Mouse (Mus musculus) forebrain, embryonic 15.5 days (tissue): ENCODE results near the gene Mtif3. TPM values are rescaled to one million over a fixed set of nuclear protein-coding genes. Genes with fewer than 3 reads are reported as not detected.
"Not testable (repeated sequence)": the region's sequence is repeated elsewhere in the genome, so short reads cannot be mapped to it uniquely, and the experiment has no call there.

Source experiments
- ATAC-seq: fragments of 200-750 bp; cut with Nextera tagmentation; replicated peaks from 2 replicates; pipeline ENCODE4 v1.8.0; 2017; ENCODE audit warnings: mild to moderate bottlenecking, moderate TSS enrichment, moderate library complexity
- H3K27ac ChIP-seq: fragments of 300-500 bp; sonication (generic); replicated peaks from 2 replicates; pipeline ENCODE4 v1.5.1; 2015; ENCODE audit warnings: mild to moderate bottlenecking, inconsistent platforms
- H3K27me3 ChIP-seq: fragments of 300-500 bp; sonication (generic); 2 replicates; pipeline ENCODE4 v1.6.1; 2015; ENCODE audit warnings: inconsistent platforms
- H3K36me3 ChIP-seq: fragments of 300-500 bp; sonication (generic); 2 replicates; pipeline ENCODE4 v1.6.1; 2015; ENCODE audit warnings: mild to moderate bottlenecking, inconsistent platforms
- H3K4me1 ChIP-seq: fragments of 300-500 bp; sonication (generic); 2 replicates; pipeline ENCODE4 v1.6.1; 2015; ENCODE audit warnings: inconsistent platforms
- H3K4me2 ChIP-seq: fragments of 300-500 bp; sonication (generic); replicated peaks from 2 replicates; pipeline ENCODE4 v1.6.1; 2015; ENCODE audit warnings: mild to moderate bottlenecking, inconsistent platforms
- H3K4me3 ChIP-seq: fragments of 300-500 bp; sonication (generic); 2 replicates; pipeline ENCODE4 v1.5.1; 2015; ENCODE audit warnings: mild to moderate bottlenecking, inconsistent platforms
- H3K9ac ChIP-seq: fragments of 300-500 bp; sonication (generic); replicated peaks from 2 replicates; pipeline ENCODE4 v1.6.1; 2015; ENCODE audit warnings: mild to moderate bottlenecking, inconsistent platforms
- H3K9me3 ChIP-seq: fragments of 300-500 bp; sonication (generic); 2 replicates; pipeline ENCODE4 v1.6.1; 2016; ENCODE audit warnings: inconsistent platforms
- WGBS: fragments of 180-500 bp; shearing (Covaris S2); methylation state at CpG from one replicate; pipeline ENCODE4 v1.1.7; 2015; ENCODE audit warnings: mixed read lengths; 5-methylcytosine and 5-hydroxymethylcytosine counted together
- polyA plus RNA-seq: library from polyadenylated mRNA; unstranded; fragments of >200 nt; fragmentation: Nextera tagmentation; extraction: Ambion mirVana; gene quantifications from 2 replicates; pipeline ENCODE4 v1.2.1, GENCODE M21; 2015

The Mtif3 gene
- polyA plus RNA-seq, 1 experiment from 2014 or later = 28.7 TPM

DNA sequence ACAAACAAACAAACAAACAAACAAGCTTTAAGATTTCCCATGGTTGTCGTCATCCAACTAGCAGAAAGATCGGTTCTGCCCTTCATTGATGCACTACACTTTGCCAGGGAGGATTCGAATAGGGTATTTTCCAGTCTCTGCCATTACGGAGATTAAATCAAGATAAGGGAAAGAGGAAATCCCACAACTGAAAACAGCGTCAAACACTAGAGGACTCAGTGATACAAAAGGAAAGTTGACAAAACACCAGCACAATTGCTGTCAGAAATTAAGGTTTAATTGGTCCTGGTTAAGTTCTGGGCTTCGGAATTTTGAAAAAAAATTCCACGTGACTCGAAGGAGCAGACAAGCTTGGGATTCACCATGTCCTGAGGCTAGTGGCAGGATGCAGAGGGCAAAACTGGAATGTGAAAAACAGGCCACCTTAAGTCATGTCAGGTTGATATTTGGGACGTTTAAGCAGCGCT lies 15.5 kb downstream of the Mtif3 start:
- Histone ChIP-seq H3K9me3 (no peaks in the 10 kb centered on the region), H3K4me1 (peaks cover 19% of the 10 kb centered on the region), H3K4me3 (peak overlapping the region; percentile 82), H3K4me2 (peak overlapping the region; percentile 98), H3K36me3 (peaks cover 27% of the 10 kb centered on the region), H3K27me3 (0 out of 2 replicates have a peak, but pooled peaks cover 3% of the 10 kb centered on the region), H3K9ac (peak overlapping the region; percentile 81), H3K27ac (peak overlapping the region; percentile 85)
- ATAC-seq = peak; percentile 12; the same call in 1 of the 2 replicates
- WGBS = 22% methylated on average over 10 of the region's 10 CpGs

DNA sequence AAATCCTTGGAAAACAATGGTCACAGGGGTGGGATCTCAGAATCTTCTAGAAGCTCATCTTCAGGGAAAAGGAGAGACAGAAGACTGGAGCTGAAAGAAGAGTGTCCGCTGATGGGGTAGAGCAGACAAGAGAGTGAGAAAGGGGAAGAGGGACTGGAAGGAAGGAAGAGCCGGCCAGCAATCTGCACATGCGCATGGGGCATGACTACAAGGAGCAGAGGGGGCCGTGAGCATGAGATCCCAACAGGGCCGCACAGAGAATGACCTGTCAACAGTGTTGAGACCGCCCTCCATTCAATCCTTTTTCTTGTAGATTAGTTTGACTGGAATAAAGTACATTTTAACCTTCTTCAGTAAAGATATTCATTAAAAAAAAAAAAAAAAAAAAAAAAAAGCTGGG lies 16.1 kb downstream of the Mtif3 start:
- 0 out of 2 replicates have a peak, but pooled peaks cover 3% of the 10 kb centered on the region for H3K27me3 ChIP-seq
- H3K4me1 ChIP-seq = peaks cover 19% of the 10 kb centered on the region
- WGBS = 87% methylated on average over 6 of the region's 6 CpGs
- H3K4me3 ChIP-seq = no peak overlapping the region
- H3K36me3 ChIP-seq = peaks cover 22% of the 10 kb centered on the region
- no peak overlapping the region for H3K9ac ChIP-seq
- no peak overlapping the region for H3K27ac ChIP-seq
- no peaks in the 10 kb centered on the region for H3K9me3 ChIP-seq
- no peak overlapping the region for H3K4me2 ChIP-seq
- ATAC-seq = no peak

GRCm38 (mm10) chr5:146946682-146947081 lies 16.9 kb downstream of the Mtif3 start:
- Histone ChIP-seq H3K4me1 (peaks cover 19% of the 10 kb centered on the region), H3K27ac (no peak overlapping the region), H3K4me2 (no peak overlapping the region), H3K9ac (no peak overlapping the region), H3K9me3 (no peaks in the 10 kb centered on the region), H3K36me3 (peaks cover 14% of the 10 kb centered on the region), H3K4me3 (no peak overlapping the region), H3K27me3 (0 out of 2 replicates have a peak, but pooled peaks cover 3% of the 10 kb centered on the region)
- WGBS = 90% methylated on average over 9 of the region's 9 CpGs
- no peak for ATAC-seq

- Histone ChIP-seq H3K27me3 (0 out of 2 replicates have a peak, but pooled peaks cover 3% of the 10 kb centered on the region), H3K9me3 (no peaks in the 10 kb centered on the region), H3K4me3 (no peak overlapping the region), H3K27ac (no peak overlapping the region), H3K36me3 (no peaks in the 10 kb centered on the region), H3K4me1 (peaks cover 16% of the 10 kb centered on the region), H3K9ac (no peak overlapping the region), H3K4me2 (no peak overlapping the region)
- no peak for ATAC-seq
- WGBS = 98% methylated on average over 2 of the region's 2 CpGs
These were observed 19.0 kb downstream of the Mtif3 start for GRCm38 (mm10) chr5:146944568-146944967.

DNA sequence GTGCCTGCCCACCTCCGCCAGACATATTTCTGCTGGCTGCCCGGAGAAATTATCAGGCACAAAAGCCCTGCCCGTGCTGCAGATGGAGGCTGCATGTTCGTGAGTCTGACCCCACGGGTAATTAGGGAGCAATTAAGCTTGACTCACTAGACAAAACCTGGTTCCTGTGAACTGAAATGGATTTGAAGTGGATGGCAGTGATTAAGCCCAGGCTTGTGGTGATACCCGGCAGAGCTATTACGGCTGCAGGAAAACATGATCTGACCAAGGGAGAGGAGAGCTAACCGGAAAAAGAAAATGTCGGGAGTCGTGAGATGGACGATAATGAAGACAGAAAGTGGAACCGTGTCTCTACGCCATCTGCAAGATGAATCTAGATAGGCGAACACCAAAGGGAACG lies 20.6 kb downstream of the Mtif3 start:
- Histone ChIP-seq H3K4me3 (no peak overlapping the region), H3K4me2 (no peak overlapping the region), H3K4me1 (peaks cover 7% of the 10 kb centered on the region), H3K9me3 (no peaks in the 10 kb centered on the region), H3K27me3 (0 out of 2 replicates have a peak, but pooled peaks cover 3% of the 10 kb centered on the region), H3K9ac (no peak overlapping the region), H3K36me3 (no peaks in the 10 kb centered on the region), H3K27ac (no peak overlapping the region)
- WGBS = 72% methylated on average over 15 of the region's 15 CpGs
- ATAC-seq = no peak

DNA sequence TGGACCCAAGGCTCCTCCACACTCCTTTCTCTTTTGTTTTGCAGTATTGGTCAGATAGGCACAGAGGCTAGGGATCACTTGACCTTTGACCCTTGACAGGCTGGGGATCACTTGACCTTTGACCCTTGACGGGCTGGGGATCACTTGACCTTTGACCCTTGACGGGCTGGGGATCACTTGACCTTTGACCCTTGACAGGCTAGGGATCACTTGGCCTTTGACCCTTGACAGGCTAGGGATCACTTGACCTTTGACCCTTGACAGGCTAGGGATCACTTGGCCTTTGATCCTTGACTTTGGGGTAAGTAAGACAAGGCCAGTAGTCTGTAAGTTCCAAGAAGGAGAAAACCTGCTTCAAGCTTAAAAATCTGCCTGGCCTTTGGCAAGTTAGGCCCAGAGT lies 21.7 kb downstream of the Mtif3 start:
- H3K36me3 ChIP-seq, H3K9ac ChIP-seq, H3K4me2 ChIP-seq, ATAC-seq, H3K27ac ChIP-seq, H3K27me3 ChIP-seq, H3K4me1 ChIP-seq, H3K4me3 ChIP-seq, H3K9me3 ChIP-seq: not testable (repeated sequence)
- 55% methylated on average over 2 of the region's 2 CpGs for WGBS

GRCm38 (mm10) chr5:146940219-146940618 lies 23.4 kb downstream of the Mtif3 start:
- H3K36me3 ChIP-seq = no peaks in the 10 kb centered on the region
- H3K4me3 ChIP-seq = no peak overlapping the region
- H3K27ac ChIP-seq = no peak overlapping the region
- peaks cover 5% of the 10 kb centered on the region; the same call in 1 of the 2 replicates for H3K4me1 ChIP-seq
- H3K9me3 ChIP-seq = no peaks in the 10 kb centered on the region
- WGBS = 17% methylated on average over 7 of the region's 7 CpGs
- H3K27me3 ChIP-seq = no peaks in the 10 kb centered on the region
- no peak overlapping the region for H3K9ac ChIP-seq
- ATAC-seq = peak; percentile 52; the same call in 1 of the 2 replicates
- no peak overlapping the region for H3K4me2 ChIP-seq

DNA sequence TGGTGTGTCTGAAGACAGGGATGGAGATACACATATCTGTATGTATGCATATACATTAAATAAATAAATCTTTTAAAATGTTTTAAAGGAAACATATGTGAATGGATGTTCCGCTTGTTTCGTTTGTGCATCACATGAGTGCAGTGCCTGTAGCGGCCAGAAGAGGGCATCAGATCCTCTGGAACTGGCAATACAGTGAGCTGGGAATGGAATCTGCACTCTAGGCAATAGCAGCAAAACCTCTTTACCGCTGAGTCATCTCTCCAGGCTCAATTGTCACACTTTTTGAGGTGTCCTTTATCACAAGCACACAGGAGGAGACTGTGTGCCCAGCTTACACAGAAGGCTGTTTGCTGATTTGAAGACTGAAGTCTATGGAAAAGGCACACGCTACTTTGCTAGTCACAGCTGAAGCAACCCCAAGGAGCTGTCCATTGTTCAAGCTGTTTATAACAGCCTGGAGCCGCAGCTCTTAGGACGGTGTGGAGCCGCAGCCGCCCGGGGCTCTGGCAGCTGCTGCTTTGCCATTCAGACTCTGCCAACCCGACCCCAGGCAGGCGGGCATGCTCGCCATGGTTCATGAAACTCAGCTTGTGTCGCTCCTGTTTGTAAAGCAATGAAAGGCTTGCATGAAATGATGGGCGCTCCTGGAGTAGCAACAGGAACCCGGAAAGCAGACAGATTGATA lies 24.3 kb downstream of the Mtif3 start:
- WGBS = 60% methylated on average over 16 of the region's 16 CpGs
- Histone ChIP-seq H3K9ac (no peak overlapping the region), H3K4me3 (no peak overlapping the region), H3K36me3 (no peaks in the 10 kb centered on the region), H3K27ac (peak overlapping the region; percentile 45), H3K27me3 (0 out of 2 replicates have a peak, but pooled peaks cover 2% of the 10 kb centered on the region), H3K9me3 (no peaks in the 10 kb centered on the region), H3K4me2 (peak overlapping the region; percentile 8; the same call in 1 of the 2 replicates), H3K4me1 (peaks cover 5% of the 10 kb centered on the region; the same call in 1 of the 2 replicates)
- ATAC-seq = peak; percentile 78

DNA sequence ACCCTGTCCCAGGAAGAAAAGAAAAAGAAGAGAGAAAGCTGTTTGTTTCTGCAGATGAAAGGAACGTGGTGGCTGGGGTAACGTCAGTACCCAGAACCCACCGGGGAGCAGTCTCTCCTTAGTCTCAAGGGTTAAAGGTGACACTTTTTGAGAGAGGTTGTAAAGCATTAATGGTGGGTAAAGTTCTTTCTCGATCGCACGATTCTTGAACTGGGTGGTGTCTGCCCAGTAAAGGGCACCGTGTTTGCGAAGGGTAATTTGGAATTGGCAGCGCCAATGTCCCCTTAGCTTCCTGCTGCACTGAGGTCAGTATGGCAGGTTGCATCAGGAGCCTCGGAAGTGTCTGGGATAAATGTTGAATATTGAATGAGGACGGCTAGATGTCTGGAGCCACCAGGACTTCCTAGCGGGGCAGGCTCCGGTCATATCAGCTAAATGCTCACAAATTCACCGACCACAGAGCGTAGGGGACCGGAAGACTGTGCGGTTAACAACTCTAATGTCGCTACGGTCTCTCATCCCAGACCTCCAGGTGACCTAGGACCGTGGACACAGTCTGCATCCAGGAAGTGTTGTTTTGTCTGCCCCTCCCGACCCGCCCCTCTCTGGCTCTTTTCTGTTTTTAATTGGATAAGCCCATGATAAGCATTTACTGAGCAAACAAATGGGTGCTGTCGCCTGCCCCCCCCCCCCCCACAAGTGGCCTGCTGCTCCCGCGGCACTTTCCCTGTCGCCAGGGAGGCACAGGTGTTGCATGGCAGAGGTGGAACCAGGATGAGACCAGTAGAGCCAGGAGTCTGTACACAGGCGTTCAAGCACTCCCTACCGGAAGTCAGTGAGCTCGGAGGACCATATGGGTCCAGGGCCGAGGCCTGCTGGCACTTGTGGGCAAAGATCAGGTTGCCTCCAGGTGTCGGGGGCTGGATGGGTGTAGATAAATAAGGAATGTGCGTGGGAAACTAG lies 25.8 kb downstream of the Mtif3 start:
- WGBS = 92% methylated on average over 32 of the region's 32 CpGs
- no peak overlapping the region for H3K27ac ChIP-seq
- peaks cover 5% of the 10 kb centered on the region; the same call in 1 of the 2 replicates for H3K4me1 ChIP-seq
- no peak for ATAC-seq
- H3K9ac ChIP-seq = no peak overlapping the region
- H3K36me3 ChIP-seq = no peaks in the 10 kb centered on the region
- H3K27me3 ChIP-seq = 0 out of 2 replicates have a peak, but pooled peaks cover 2% of the 10 kb centered on the region
- H3K4me3 ChIP-seq = no peak overlapping the region
- H3K9me3 ChIP-seq = no peaks in the 10 kb centered on the region
- no peak overlapping the region for H3K4me2 ChIP-seq

DNA sequence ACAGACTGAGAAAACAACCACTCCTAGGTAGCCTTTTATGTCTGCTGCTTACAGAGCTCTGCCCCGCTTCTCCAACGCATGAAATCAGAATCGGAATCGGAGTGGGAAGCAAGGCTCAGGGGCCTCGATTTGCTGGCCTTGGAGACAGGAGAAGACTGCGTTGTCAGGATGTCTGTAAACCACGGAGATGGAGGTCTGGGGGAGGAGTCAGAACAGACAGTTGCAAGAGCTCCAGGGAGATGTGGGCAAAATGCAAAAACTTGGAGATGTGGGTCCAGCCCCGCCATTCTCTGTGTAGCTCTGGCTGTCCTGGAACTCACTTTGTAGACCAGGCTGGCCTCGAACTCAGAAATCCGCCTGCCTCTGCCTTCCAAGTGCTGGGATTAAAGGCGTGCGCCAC lies 30.1 kb downstream of the Mtif3 start:
- Histone ChIP-seq H3K4me1 (no peaks in the 10 kb centered on the region), H3K4me2 (no peak overlapping the region), H3K36me3 (no peaks in the 10 kb centered on the region), H3K27ac (no peak overlapping the region), H3K4me3 (no peak overlapping the region), H3K27me3 (0 out of 2 replicates have a peak, but pooled peaks cover 2% of the 10 kb centered on the region), H3K9me3 (no peaks in the 10 kb centered on the region), H3K9ac (no peak overlapping the region)
- 85% methylated on average over 12 of the region's 12 CpGs for WGBS
- ATAC-seq = no peak

GRCm38 (mm10) chr5:146931904-146932553 lies 31.6 kb downstream of the Mtif3 start:
- no peak overlapping the region for H3K4me2 ChIP-seq
- no peak overlapping the region for H3K27ac ChIP-seq
- no peaks in the 10 kb centered on the region for H3K9me3 ChIP-seq
- no peak for ATAC-seq
- 0 out of 2 replicates have a peak, but pooled peaks cover 2% of the 10 kb centered on the region for H3K27me3 ChIP-seq
- no peaks in the 10 kb centered on the region for H3K4me1 ChIP-seq
- no peak overlapping the region for H3K9ac ChIP-seq
- H3K36me3 ChIP-seq = no peaks in the 10 kb centered on the region
- no peak overlapping the region for H3K4me3 ChIP-seq
- 80% methylated on average over 16 of the region's 16 CpGs for WGBS
